Mouse (Mus musculus): Measurements from ENCODE around the gene Adora2a.
"Not testable (repeated sequence)": the region's sequence is repeated elsewhere in the genome, so short reads cannot be mapped to it uniquely, and the experiment has no call there.

Gene Adora2a

DNA sequence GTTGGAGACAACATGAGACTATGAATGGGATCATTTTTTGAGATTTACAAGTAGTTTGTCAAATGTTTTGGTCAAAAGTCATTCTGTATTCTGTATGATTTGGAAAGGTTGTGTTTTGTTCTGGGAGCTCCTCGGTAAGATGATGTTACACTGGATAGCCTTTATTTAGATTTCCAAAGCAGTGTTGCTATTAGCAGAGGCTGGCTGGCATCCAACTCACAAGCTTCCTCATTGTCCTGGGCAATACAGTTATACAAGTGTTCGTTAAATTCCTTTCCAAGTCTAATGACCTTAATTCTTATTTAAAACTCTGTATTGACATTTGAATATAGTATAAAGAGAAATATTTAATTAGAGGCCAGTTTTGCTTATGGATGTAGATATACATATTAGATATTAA lies 28.6 kb downstream of the Adora2a start:
- no peak for DNase-seq (ENCODE audit: low spot score in 2 of 2)

DNA sequence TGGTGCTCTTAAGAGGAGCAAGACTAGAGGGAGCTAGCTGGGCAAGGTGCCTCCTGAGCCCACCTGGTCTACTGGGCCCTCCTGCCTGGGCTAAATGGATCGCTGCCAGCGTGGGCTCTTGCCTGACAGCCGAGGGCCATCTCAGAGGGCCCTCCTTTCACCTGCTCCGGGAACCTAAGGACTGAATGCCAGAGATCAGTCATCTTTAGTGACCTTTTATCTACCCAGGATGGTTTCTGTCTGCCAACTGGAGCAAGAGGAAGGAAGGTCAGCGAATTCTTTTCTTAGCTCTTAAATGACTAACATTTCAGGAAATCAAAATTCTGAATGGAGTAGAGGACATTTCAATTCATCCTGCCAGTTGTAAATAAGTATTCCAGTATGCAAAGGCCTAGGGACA lies 33.9 kb downstream of the Adora2a start:
- DNase-seq (ENCODE audit: low spot score in 2 of 2): no peak

GRCm38 (mm10) chr10:75352541-75352940 lies 35.9 kb downstream of the Adora2a start:
- no peak for DNase-seq (ENCODE audit: low spot score in 2 of 2)

DNA sequence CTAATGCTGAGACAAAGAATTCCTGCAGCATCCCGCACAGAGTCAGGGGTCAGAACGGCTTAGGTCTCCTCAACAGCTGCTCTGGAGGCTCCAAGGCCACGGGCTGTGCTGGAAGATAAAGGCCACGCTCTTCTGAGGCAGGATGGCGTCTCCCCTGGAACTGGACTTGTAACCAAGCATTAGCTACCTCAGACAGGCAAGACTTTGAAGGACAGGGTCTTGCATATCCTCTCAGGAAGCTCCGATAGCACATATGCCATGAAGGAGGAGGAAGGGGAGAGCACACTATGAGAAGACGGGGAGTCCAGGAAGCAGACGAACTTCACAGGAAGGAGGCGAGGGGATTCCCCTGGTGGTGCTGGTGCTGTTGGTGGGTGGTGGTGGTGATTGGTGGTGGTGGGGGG lies 37.2 kb downstream of the Adora2a start:
- not testable (repeated sequence) for DNase-seq (ENCODE audit: low spot score in 2 of 2)

DNA sequence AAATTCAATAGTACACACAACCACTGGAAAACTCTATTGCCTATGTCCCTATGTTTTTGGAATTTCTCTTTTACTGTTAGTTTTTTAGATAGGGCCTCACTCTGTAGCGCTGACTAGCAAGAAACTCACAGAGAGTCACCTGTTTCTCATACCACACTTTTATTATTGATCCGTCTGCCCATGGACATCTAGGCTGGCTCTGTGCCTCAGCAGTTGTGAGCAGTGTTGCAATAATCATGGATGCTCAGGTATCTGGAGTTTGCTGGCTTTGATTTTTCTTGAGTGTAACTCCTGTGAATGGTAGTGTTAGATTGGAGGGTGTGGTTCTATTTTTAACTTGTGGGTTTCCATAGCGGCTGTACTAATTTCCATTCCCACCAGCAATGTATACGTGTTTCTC lies 38.7 kb downstream of the Adora2a start:
- DNase-seq (ENCODE audit: low spot score in 2 of 2): no peak

DNA sequence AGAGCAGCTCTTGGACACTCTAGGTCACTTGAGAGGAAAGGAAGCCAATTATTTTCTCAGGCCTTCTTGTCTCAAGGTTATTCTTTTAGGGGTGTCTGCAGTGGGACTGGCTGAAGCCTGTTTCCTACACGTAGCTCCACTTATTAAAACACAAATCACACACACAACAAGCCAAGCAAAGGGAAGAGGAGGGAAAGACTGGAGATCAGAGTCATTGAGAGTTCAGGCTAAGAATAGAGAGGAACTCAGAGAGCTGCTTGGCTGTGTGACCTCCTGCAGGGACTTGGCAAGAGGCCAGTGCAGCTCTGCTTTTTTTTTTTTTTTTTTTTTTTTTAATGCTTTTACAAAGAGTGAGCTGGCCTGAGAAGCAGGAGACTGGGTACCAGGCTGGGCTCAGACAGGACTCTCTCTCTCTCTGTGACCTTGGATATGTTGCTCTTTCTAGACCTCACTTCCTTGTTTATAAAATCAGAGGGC lies 47.6 kb downstream of the Adora2a start:
- peak; percentile 36 to 43 for DNase-seq (ENCODE audit: low spot score in 2 of 2)

DNA sequence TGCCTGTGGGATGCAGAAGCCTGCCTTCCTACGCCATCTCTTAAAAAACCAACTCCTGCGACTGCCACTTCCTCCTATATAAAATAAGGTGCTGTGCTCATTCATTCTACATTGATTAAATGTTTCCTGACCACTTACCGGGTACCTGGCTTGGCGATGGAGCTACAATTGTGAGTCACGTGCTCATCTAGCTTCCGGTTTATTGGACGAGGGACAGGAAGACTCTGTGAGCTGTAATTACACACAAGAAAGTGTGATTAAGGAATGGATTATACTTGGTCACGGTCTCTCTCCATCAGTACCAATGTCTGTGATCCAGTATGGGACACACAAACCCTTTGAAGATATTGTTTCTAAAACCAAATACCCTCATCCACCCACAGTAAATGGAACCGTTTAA lies 48.1 kb downstream of the Adora2a start:
- no peak for DNase-seq (ENCODE audit: low spot score in 2 of 2)

DNA sequence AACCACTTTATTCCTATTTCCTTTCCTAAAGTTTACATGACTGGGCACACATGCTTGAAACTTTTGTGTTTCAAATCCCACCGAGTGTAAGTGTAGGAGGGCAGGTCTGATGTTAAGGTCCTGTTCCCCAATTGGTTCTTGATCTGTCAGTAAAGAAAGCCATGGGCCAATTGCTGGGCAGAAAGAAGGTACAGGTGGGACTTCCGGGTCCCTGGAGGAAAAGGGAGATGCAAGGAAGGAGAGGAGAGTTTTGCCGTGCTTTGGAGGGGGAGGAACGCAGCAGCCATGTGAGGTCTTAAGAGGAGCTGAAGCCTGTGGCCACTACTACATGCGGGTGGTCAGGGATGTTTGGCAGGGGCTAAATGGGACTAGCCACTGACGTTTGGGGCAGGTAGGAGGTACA lies 48.6 kb downstream of the Adora2a start:
- DNase-seq (ENCODE audit: low spot score in 2 of 2): no peak

GRCm38 (mm10) chr10:75373655-75374351 lies 57.1 kb downstream of the Adora2a start:
- DNase-seq (ENCODE audit: low spot score in 2 of 2): peak; percentile 36 to 53

DNA sequence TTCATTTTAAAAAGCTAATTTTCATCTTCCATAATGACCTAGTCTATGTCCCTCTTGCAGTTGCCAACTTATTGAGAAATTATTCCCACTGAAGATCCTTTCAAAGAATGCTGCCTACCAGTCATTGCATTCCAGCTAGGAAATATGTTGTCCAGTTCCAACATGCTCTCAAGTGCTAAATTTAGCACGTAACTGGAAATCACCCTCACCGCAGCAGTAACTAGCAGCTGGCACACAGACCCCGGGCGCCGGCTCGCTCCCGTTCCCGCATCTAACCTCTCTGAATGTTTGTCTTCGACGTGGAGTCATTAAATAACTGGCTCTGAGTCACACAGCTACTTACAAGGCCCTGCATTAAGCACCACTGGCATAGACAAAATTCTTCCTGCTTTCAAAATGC lies 62.0 kb downstream of the Adora2a start:
- DNase-seq (ENCODE audit: low spot score in 2 of 2): no peak
